Mouse (Mus musculus): ENCODE measurements at regions not wholly inside any gene's neighbourhood (a gene's known extent, or its start where the extent isn't known, plus 50 kb on each side); places are given as distances from the start of the nearest gene placed in this dataset.

- ATAC-seq (no peak), DNase-seq (no peak)
- H3K27me3 ChIP-seq (ENCODE audit: insufficient read depth, low read length), result no peaks in the 10 kb centered on the region
- H3K4me2 ChIP-seq (ENCODE audit: low read depth), result no peak overlapping the region
- WGBS, result 89% methylated on average over 6 of the region's 6 CpGs
- H3K4me3 ChIP-seq (ENCODE audit: low read depth, low read length), result no peak overlapping the region
- no peaks in the 10 kb centered on the region for H3K36me3 ChIP-seq (ENCODE audit: insufficient read depth)
- no peaks in the 10 kb centered on the region for H3K9me3 ChIP-seq (ENCODE audit: low read length)
- no peak overlapping the region for H3K27ac ChIP-seq (ENCODE audit: low read depth, low read length)
- no peak overlapping the region for H3K9ac ChIP-seq
- H3K4me1 ChIP-seq (ENCODE audit: insufficient read depth), result no peaks in the 10 kb centered on the region
- TF ChIP-seq CTCF (IDR thresholded peaks at IDR 0.05; ENCODE audit: low read depth), result no peak
Observed at GRCm38 (mm10) chr1:186515976-186516375, 189.8 kb downstream of the Tgfb2 start.

- whole genome bisulfite sequencing, result 51% methylated on average over 2 of the region's 2 CpGs
- no peaks in the 10 kb centered on the region for H3K27me3 ChIP-seq (ENCODE audit: insufficient read depth, low read length)
- no peak overlapping the region for H3K27ac ChIP-seq (ENCODE audit: low read depth, low read length)
- no peak overlapping the region for H3K4me2 ChIP-seq (ENCODE audit: low read depth)
- DNase-seq, result no peak
- no peaks in the 10 kb centered on the region for H3K4me1 ChIP-seq (ENCODE audit: insufficient read depth)
- no peak overlapping the region for H3K4me3 ChIP-seq (ENCODE audit: low read depth, low read length)
- no peak for TF ChIP-seq CTCF (IDR thresholded peaks at IDR 0.05; ENCODE audit: low read depth)
- H3K36me3 ChIP-seq (ENCODE audit: insufficient read depth), result no peaks in the 10 kb centered on the region
- no peaks in the 10 kb centered on the region for H3K9me3 ChIP-seq (ENCODE audit: low read length)
- ATAC-seq, result no peak
- H3K9ac ChIP-seq, result no peak overlapping the region
Observed at GRCm38 (mm10) chr1:186515071-186515470, 190.7 kb downstream of the Tgfb2 start.

- no peak for ATAC-seq
- H3K9me3 ChIP-seq (ENCODE audit: low read length), result no peaks in the 10 kb centered on the region
- 68% methylated on average over 5 of the region's 5 CpGs for WGBS
- H3K36me3 ChIP-seq (ENCODE audit: insufficient read depth), result no peaks in the 10 kb centered on the region
- H3K4me3 ChIP-seq (ENCODE audit: low read depth, low read length), result no peak overlapping the region
- no peaks in the 10 kb centered on the region for H3K4me1 ChIP-seq (ENCODE audit: insufficient read depth)
- no peak for TF ChIP-seq CTCF (IDR thresholded peaks at IDR 0.05; ENCODE audit: low read depth)
- no peak overlapping the region for H3K4me2 ChIP-seq (ENCODE audit: low read depth)
- H3K9ac ChIP-seq, result no peak overlapping the region
- no peak for DNase-seq
- no peaks in the 10 kb centered on the region for H3K27me3 ChIP-seq (ENCODE audit: insufficient read depth, low read length)
- no peak overlapping the region for H3K27ac ChIP-seq (ENCODE audit: low read depth, low read length)
Observed at GRCm38 (mm10) chr1:186513861-186514260, 191.9 kb downstream of the Tgfb2 start.

- Histone ChIP-seq H3K9ac (no peak overlapping the region), H3K4me2 (ENCODE audit: low read depth) (no peak overlapping the region), H3K27me3 (ENCODE audit: insufficient read depth, low read length) (no peaks in the 10 kb centered on the region), H3K4me3 (ENCODE audit: low read depth, low read length) (no peak overlapping the region), H3K27ac (ENCODE audit: low read depth, low read length) (no peak overlapping the region), H3K4me1 (ENCODE audit: insufficient read depth) (no peaks in the 10 kb centered on the region), H3K9me3 (ENCODE audit: low read length) (no peaks in the 10 kb centered on the region), H3K36me3 (ENCODE audit: insufficient read depth) (no peaks in the 10 kb centered on the region)
- ATAC-seq, result no peak
- no peak for DNase-seq
- WGBS, result 28% methylated on average over 2 of the region's 2 CpGs
- TF ChIP-seq CTCF (IDR thresholded peaks at IDR 0.05; ENCODE audit: low read depth), result no peak
Observed at GRCm38 (mm10) chr1:186510531-186510930, 195.3 kb downstream of the Tgfb2 start.

- no peak for TF ChIP-seq CTCF (IDR thresholded peaks at IDR 0.05; ENCODE audit: low read depth)
- H3K4me3 ChIP-seq (ENCODE audit: low read depth, low read length), result no peak overlapping the region
- H3K27ac ChIP-seq (ENCODE audit: low read depth, low read length), result no peak overlapping the region
- no peak for DNase-seq
- no peaks in the 10 kb centered on the region for H3K9me3 ChIP-seq (ENCODE audit: low read length)
- no peak for ATAC-seq
- H3K4me1 ChIP-seq (ENCODE audit: insufficient read depth), result no peaks in the 10 kb centered on the region
- no peak overlapping the region for H3K4me2 ChIP-seq (ENCODE audit: low read depth)
- WGBS, result 40% methylated on average over 7 of the region's 7 CpGs
- no peaks in the 10 kb centered on the region for H3K27me3 ChIP-seq (ENCODE audit: insufficient read depth, low read length)
- H3K9ac ChIP-seq, result no peak overlapping the region
- no peaks in the 10 kb centered on the region for H3K36me3 ChIP-seq (ENCODE audit: insufficient read depth)
Observed at GRCm38 (mm10) chr1:186508358-186508757, 197.4 kb downstream of the Tgfb2 start.

- no peak for TF ChIP-seq CTCF (IDR thresholded peaks at IDR 0.05; ENCODE audit: low read depth)
- no peaks in the 10 kb centered on the region for H3K36me3 ChIP-seq (ENCODE audit: insufficient read depth)
- H3K9me3 ChIP-seq (ENCODE audit: low read length), result no peaks in the 10 kb centered on the region
- H3K4me2 ChIP-seq (ENCODE audit: low read depth), result no peak overlapping the region
- no peak overlapping the region for H3K4me3 ChIP-seq (ENCODE audit: low read depth, low read length)
- DNase-seq (no peak), ATAC-seq (no peak)
- WGBS, result 81% methylated on average over 8 of the region's 8 CpGs
- H3K27me3 ChIP-seq (ENCODE audit: insufficient read depth, low read length), result no peaks in the 10 kb centered on the region
- no peak overlapping the region for H3K27ac ChIP-seq (ENCODE audit: low read depth, low read length)
- H3K9ac ChIP-seq, result no peak overlapping the region
- H3K4me1 ChIP-seq (ENCODE audit: insufficient read depth), result no peaks in the 10 kb centered on the region
Observed at GRCm38 (mm10) chr1:186507956-186508355, 197.8 kb downstream of the Tgfb2 start.

GRCm38 (mm10) chr1:186506517-186506916, 199.3 kb downstream of the Tgfb2 start:
- peak; percentile 58; the same call in 1 of the 2 replicates for ATAC-seq

GRCm38 (mm10) chr1:186505912-186506311, 199.9 kb downstream of the Tgfb2 start:
- DNase-seq (no peak), ATAC-seq (no peak)
- Histone ChIP-seq H3K9ac (no peak overlapping the region), H3K4me2 (ENCODE audit: low read depth) (no peak overlapping the region), H3K27ac (ENCODE audit: low read depth, low read length) (no peak overlapping the region), H3K4me3 (ENCODE audit: low read depth, low read length) (no peak overlapping the region), H3K4me1 (ENCODE audit: insufficient read depth) (no peaks in the 10 kb centered on the region), H3K27me3 (ENCODE audit: insufficient read depth, low read length) (no peaks in the 10 kb centered on the region), H3K36me3 (ENCODE audit: insufficient read depth) (no peaks in the 10 kb centered on the region), H3K9me3 (ENCODE audit: low read length) (no peaks in the 10 kb centered on the region)
- 32% methylated on average over 1 of the region's 1 CpGs for WGBS
- TF ChIP-seq CTCF (IDR thresholded peaks at IDR 0.05; ENCODE audit: low read depth), result no peak

More at GRCm38 (mm10) chr1:186506517-186506916, 199.3 kb downstream of the Tgfb2 start:
- H3K9ac ChIP-seq, result no peak overlapping the region
- no peak overlapping the region for H3K27ac ChIP-seq (ENCODE audit: low read depth, low read length)
- no peak overlapping the region for H3K4me3 ChIP-seq (ENCODE audit: low read depth, low read length)
- no peak for TF ChIP-seq CTCF (IDR thresholded peaks at IDR 0.05; ENCODE audit: low read depth)
- 22% methylated on average over 7 of the region's 7 CpGs for WGBS
- no peaks in the 10 kb centered on the region for H3K4me1 ChIP-seq (ENCODE audit: insufficient read depth)
- H3K36me3 ChIP-seq (ENCODE audit: insufficient read depth), result no peaks in the 10 kb centered on the region
- no peaks in the 10 kb centered on the region for H3K27me3 ChIP-seq (ENCODE audit: insufficient read depth, low read length)
- H3K9me3 ChIP-seq (ENCODE audit: low read length), result no peaks in the 10 kb centered on the region
- peak; percentile 33 for DNase-seq
- H3K4me2 ChIP-seq (ENCODE audit: low read depth), result no peak overlapping the region
